Mouse (Mus musculus) cortical plate, adult 2 months (tissue): ENCODE data around the gene Dcun1d4.

Experiments
- CTCF ChIP-seq: fragments of 200-500 bp; IDR thresholded peaks from 2 replicates; pipeline ENCODE4 v1.5.1; 2011; ENCODE audit warnings: mild to moderate bottlenecking, control low read depth, low read length; ENCODE audit not compliant: insufficient read depth; ENCODE audit errors: extremely low read depth
- POLR2A ChIP-seq: fragments of 200-500 bp; IDR thresholded peaks from 2 replicates; pipeline ENCODE4 v1.6.1; 2011; ENCODE audit warnings: mild to moderate bottlenecking, low read length, control low read depth; ENCODE audit not compliant: insufficient read depth; ENCODE audit errors: extremely low read depth

DNA sequence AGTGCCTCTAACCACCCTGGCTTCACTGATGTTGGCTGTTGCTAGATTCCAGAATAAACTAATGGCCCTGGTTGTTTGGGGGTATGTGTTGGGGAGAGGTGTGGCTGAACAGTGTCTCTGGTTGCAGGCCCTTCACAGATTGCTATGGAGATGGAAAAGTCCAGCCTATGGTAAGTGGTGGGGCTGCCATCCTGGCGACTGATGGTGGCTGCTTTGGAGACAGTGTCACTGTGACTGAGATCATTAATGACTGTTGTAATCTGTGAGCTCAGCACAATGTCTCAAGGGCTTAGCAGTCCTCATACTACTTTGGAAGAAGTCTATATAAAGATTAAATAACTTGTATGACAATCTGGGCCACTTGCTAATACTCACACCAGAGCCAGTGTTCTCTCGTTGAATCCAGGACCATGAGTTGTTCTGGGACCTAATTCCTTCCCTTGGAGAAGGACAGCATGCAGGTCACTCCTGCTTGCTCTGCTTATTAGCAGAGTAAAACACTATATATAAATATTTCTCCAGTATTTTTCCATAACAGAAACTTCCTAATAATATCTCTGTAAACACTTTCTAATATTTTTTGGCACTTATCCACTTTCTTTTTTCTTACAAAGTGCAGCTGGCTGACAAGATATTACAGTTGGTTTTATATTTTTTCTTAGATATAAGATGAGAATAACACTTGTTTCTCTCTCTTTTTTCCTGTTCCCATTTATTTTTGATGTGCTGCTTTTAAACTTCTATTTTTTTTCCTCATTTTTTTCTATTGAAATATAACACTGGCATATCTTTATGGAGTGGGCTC is 26.1 kb upstream of the Dcun1d4 start:
- TF ChIP-seq CTCF (no peak), POLR2A (no peak)
